Mouse (Mus musculus): ENCODE data around the gene Scp2.
A peak's percentile ranks its signal among the peaks of the same experiment; 100 is the strongest.

Gene Scp2

DNA sequence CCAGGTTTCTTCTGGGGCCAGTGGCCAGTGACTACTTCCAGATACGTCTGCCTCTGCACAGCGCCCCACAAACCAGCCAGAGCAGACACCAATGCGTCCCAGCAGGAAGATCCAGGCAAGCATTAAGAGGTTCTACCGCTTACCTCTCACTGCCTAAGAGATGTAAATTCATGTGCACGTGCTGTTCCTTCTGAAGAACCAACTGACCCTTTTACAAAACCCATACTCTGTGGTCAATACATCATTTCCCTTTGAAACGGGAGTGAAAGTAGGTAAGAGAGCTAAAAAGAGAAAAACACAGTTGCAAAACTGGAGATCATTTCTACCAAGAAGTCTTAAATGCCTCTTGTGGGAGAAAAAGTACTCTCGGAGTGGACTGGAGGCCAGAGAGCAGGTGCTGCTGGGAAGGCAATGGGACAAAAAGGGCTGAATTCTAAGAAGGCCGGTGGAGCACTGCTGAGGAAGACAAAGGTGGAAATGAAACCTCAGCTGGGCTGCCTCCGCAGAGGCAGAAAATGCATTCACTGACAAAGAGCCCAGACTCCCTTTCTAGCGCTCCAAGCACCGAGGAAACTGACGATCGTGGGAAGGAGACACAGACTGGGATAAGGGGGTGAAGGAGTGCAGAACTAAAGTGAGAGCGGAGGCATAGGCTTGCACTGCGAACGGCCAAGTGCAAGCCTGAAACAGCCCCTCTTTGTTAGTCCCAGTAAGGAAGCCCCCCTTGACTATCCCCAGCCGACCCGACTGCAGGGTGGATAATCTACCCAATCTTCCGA is 85.0 kb downstream of the Scp2 start:
- DNase-seq (ENCODE audit: low read depth): no peak

DNA sequence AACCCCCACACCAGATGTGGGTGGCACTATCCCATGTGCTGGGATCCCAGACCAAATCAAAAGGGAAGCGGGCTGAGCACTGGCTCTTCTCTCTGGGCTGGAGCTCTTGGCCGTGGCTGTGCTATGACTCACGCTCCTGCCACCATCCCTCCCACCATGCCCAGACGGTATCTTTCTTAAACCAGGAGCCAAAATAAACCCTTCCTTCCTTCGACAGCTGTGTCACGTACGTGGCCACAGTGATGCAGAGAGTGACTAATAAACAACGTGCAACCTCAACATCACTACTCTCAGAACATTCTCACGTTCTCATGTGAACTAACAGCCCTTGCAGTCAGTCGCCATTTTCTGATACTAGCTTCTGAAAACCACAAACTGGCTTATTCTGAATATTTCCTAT is 86.6 kb downstream of the Scp2 start:
- peak; percentile 13 for DNase-seq (ENCODE audit: low read depth)

DNA sequence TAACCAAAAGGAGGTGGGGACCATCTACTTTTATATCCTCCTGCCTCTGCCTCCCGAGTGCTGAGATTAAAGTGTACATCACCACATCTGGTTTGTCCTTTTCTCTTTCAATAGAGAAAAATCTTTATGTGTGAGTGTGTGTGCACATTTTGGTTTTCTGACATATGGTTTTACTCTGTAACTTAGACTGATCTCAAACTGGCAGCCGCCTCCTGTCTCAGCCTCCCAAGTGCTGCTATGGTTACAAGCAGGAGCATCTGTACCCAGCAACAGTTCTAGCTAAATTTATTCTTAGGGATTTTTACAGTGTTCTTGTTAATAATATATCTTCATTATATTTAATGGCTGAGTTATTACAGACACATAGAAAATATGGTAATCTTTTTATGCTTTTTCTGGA is 87.6 kb downstream of the Scp2 start:
- no peak for DNase-seq (ENCODE audit: low read depth)

DNA sequence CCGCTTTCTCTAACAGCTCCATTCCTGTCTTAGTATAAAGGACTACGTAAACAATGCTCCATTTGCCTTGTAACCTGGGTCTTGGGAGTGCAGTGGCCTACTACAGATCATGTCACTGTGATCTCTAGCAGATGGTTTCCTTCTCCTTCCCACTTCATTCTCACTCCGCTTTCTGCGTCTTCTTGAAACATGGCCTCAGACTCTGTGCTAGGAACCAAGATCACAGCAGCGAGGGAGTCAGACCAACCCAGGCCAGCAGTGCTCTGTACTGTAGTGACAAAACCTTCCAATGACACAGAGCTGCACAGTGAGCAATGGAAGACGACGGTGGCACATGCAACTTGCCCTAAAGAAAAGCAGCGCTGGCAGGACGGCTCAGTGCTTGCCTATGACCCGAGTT is 88.9 kb downstream of the Scp2 start:
- no peak for DNase-seq (ENCODE audit: low read depth)

DNA sequence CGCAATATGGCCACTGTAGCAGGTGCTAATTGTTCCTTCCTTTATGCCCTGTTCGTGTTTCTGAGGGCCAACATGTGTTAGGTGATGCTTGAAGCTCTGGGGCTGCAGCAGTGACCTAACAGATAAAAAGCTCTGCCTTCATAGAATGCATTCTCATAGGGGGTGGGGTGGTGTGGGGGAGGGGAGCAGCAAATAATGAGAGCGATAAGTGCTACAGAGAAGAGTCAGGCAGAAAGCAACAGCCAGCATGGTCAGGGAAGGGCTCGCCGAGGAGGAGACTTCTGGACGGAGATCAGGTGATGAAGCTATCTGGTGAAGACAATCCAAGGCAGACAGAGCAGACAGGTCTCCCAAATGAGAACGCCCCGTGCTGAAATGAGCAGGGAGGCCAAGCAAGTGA is 92.1 kb downstream of the Scp2 start:
- no peak for DNase-seq (ENCODE audit: low read depth)

DNA sequence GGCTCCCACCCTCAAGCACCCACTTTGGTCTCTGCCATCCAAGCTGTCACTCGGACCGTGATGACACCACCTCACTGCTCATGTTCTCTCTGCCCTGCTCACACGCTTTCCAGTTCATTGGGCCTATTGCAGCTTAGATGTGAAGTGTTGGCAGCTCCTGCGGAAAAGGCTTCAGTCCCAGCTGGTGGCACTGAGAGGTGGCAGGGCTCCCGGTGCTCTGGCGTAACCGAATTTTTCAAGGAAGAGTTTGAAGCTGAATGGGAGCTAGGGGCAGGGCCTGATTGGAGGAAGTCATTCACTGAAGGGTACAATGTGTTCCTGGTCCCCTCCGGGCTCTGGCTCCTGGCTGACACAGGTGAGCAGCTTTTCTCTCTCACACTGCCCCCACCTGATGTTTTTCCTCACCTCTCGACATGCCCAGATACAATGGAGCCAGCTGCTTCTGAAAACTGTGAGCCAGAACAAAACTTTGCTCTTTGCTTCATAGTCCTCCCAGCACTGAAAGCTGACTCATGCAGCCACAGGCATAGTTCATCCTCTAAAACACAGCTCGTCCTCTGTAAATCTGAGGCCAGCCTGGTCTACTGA is 93.0 kb downstream of the Scp2 start:
- no peak for DNase-seq (ENCODE audit: low read depth)

DNA sequence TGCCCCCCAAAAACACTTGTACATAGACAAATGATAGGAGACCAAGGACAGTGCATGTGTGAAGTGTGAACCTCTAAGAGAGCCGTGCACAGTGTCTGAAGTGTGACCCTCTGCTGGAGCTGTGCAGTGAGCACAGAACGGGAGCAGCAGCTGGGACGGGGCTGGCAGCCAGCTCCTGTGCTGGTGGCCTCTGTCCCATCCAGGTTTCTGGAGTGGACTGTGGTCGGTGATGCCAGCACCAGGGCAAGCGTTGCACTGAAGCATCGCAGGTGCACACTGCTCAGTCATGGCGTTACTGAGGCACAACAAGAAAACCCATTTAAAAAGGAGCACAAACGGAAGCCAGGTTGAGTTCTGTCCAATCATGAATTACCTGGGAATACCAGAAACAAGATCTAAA is 98.7 kb downstream of the Scp2 start:
- no peak for DNase-seq (ENCODE audit: low read depth)

DNA sequence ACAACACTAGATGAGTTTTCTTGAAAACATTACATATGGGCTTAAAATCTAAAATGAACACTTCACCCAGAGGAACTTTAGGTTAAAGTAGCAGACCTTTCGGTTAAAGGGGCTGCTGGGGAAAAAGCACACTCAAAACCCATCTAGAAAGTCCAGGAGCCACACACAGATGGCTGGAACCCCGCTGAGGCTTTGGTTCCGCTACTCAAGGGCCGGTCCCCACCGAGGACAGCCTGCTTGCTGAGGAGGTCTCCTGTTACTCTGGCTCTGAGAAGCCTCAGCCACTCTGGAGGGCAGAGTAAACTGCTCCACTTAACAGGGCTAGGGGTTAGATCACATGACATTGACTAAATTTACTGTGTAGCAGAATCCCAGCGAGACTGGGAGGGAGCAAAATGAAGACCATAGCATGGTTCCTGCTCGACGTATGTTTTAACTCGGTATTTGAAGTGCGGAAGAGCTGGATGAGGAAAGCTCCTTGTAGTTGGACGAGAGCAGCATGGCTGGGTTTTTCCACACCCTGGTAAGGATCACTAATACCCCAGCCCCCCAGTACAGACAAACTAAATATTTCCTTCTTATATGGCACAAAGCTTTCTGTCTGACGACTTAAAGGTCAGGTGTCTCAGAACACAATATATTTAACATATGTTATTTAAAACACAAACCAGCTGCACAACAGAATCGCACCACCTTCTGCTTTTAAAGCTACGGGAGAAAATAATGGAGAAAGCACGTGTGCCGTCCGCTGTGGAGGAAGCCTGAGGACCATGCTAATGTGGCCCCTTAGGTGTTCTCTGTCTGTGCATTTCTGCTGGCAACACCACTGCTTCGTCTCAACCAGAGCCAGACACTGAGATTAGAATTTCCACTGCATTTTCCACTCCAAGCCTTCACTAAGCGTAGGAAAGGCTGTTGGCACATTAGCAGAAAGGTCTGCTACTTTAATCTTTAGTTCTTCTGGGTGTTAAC is 99.4 kb downstream of the Scp2 start:
- DNase-seq (ENCODE audit: low read depth): no peak

DNA sequence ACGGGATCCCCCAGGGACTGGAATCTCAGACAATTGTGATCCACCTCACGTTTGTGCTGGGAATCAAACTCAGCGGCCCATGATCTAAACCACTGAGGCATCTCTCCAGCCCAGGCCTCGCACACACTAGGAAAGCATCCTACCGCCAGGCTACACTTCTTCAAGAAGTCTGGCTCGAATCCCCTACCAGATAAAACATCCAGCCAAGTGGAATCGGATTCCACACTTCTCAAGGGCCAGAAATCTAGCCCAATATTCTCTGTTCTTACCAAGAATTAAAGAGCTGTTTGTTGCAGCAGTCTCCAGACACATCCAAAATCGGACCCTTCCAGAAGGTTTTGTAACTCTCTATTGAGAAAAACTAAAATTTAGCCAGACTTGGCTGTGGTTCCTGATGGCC is 107.8 kb downstream of the Scp2 start:
- DNase-seq (ENCODE audit: low read depth): no peak

DNA sequence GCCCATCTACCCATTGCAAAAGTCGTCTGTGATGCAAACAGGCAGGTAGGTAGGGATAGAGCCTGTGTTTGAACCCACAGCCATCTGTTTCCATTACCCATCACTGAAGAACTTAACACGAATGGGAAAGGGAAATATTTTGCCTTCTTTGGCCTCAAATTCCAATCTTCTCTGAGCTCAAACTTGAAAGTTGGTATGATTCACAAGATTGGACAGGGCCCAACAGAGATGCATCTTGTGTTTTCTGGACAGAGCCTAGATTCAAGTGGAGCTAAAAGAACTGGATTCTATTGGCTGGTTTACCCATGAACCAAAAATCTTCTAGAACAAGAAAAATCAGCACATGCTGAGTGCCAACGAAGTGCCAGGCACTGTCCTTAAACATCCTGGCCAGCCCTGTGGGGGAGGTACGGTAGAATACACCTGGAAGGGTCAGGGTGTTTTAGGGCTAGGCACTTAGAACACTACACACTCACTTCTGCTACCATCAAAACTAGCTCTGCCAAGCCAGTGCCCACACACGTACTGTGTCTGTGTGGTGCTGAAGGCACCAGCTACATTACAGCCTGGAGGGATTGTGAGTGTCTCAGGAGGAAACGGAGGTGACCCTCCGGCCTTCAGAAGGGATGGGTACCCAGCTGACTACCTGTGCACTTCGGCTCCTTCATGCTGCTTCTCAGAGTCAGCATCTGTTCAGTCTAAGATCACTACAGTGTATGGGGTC is 111.6 kb downstream of the Scp2 start:
- DNase-seq (ENCODE audit: low read depth): no peak

DNA sequence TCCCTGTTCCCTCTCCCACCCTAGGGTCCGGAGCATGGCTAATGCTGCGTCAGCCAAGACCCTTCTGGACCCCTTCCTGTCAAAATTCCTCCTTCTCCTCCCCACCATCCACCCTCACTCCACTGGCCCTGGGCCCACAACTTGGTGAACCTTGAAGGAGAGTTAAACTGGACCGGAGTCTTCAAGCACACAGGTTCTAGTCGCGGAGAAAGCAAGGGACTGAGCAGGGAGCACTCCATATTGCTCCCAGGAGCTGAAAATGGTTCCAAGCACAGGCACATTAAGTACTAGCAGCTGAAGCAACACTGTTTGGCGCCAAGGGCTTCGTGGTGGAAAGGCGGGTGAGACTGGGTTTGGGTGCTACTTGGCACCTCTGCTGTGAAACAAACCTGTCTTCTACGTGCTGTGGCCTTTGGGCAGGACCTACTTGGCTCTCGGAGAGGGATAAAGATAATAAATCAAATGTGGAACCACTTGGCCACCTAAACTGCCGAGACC is 112.4 kb downstream of the Scp2 start:
- DNase-seq (ENCODE audit: low read depth): no peak

DNA sequence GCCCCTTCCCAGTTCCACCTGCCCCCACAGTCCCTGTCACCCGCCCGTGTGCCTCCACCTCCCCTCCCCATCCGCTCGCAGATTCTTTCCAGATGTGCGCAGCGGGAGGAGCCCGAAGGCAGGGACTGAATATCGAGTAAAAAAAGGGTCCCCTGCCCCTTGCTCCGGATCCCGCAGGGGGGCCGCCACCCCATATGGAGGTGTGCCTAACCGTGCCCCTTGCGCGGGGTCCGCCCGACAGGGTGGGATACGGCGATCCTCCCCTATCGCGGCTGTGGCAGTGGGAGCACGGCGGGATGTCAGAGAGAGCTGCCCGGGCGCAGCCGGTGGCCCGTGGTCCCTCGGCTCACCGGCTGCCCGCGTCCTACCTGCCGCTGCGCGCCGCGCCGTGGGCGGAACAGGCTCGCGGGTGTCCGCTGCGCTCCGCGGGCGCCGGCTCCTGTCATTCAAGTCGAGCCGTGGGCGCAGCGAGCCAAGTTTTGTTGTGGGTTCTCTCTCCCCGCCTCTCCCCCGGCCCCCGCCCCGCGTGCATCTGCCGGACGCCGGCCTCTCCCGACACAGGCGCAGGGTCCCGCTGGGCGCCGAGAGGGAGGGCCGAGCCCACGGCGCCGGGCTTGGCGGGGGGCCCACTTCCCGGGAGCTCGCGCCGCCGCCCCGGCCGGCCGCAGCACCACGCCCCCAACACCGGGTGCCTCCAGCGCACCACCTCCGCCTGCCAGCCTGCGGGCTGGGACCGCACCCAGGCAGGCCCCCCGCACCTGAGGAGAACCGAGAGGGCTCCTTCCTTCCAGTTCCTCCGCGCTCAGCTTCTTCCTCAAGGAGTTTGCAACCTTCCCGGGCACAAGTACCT is 113.1 kb downstream of the Scp2 start:
- no peak for DNase-seq (ENCODE audit: low read depth)

DNA sequence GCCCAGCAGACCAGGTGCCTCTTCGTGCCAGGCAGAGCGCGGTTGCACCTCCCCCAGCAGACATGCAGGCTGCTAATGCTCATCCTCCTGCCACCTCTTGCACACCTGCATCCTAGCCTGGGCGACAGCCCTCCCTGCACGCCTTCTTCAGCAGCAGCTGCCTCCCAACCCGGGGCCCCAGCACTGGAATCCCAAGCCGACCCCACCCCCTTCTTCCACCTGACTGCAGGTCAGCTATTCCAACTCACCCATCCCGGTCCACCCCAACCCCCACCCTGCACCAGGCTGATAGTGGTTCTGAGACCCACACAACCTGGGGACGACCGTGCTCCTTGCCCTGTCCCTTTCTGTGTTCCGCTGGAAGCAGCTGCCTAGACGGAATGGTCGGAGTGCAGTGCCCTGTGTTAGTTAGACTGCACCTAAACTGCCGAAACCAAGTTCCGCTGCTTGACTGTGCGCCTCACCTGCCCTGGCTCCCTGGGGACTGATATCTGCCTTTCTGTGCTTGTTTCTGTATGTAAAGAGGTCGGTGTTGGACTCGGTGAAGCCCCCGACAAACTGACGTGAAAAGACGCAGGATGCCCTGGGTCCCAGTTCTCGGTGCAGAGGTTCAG is 113.8 kb downstream of the Scp2 start:
- no peak for DNase-seq (ENCODE audit: low read depth)

DNA sequence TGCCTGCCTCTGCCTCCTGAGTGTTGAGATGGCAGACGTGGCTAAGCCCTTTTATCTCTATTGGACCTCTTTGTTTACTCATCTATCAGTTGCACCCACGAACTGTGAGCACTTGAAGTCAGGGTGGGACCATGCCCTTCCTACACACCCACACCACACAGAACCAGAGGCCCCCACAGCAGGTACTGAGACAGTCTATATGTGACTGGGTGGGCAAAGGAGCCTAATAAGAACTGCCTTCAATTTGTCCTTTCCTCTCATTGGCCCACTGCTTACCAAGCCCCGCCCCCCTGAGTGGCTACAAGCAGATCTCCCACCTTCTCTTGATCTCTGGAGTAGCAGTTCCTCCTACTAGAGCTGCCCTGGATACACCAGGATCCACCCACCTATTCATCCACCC is 118.6 kb downstream of the Scp2 start:
- DNase-seq (ENCODE audit: low read depth): no peak

DNA sequence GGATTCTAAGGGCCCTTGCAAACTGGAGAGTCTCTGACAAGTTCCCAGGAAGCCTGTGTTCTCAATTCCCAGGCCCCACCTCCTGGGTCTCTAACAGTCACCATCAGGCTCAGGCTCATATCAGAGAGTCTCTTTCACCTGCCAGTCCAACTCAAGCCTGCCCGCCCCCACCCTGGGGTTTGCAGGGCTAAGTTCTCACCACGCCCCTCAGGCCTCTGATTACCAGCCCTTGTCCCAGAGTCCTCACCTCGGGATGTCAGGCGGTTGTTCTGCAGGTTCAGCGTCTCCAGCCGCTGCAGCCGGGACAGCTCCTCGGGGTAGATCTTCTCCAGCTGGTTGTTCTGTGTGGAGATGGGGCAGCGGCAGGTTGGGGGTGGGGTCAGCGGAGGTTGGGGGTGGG is 119.5 kb downstream of the Scp2 start:
- DNase-seq (ENCODE audit: low read depth): no peak

DNA sequence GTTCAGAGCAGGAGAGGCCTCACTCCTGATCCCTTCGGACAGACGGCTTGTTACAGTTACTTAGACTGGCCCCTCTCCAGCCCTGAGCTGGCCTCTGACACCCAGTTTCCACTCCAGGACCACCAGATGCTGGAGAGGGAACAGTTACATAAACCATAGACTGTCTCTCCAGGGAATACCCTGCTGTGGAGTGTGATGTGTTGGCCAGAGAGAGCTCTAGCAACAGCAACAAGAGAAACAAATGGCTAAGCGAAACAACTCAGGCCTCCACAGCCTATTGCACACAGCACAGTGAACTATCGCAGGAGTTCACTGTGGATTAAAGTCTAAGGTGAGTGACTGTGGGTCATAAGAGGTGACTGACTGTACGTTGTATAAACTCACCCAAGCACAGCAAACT is 120.2 kb downstream of the Scp2 start:
- DNase-seq (ENCODE audit: low read depth): no peak

DNA sequence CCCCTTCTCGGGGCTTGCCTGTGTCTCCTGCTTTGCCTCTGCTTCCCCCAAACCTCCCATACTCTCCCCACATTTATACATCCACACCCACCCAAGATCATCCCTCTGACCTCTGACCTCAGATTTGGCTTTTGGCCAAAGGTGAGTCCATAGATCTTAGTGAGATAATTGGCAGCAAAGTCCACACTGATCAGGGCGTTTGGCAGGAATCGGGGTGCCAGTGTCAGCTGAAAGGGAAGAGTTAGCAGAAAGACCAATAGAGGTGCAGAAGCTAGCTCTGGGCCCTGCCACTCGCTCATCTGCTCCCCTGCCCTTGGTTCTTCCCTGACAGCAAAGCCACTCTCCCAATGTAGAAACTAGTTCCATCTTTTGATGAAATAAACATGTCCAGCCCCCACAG is 121.6 kb downstream of the Scp2 start:
- no peak for DNase-seq (ENCODE audit: low read depth)

DNA sequence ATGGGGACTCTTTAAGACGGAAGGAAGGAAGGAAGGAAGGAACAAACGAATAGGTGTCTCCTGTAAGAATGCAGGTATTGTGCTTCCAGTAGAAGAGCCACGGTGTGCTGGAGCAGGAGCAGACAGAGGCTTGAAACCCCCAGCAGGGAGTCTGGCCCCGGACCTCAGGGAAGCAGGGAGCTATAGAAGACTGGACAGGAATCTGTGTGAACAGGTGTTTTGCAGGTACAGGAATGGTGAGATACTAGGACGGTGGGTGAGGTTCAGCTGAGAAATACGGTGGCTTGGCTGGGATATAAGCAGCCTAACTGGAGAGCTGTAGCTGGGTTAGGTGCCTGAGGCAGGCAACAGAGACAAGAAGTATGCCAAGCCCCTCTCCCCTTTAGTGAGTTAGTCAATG is 124.6 kb downstream of the Scp2 start:
- DNase-seq (ENCODE audit: low read depth): no peak

DNA sequence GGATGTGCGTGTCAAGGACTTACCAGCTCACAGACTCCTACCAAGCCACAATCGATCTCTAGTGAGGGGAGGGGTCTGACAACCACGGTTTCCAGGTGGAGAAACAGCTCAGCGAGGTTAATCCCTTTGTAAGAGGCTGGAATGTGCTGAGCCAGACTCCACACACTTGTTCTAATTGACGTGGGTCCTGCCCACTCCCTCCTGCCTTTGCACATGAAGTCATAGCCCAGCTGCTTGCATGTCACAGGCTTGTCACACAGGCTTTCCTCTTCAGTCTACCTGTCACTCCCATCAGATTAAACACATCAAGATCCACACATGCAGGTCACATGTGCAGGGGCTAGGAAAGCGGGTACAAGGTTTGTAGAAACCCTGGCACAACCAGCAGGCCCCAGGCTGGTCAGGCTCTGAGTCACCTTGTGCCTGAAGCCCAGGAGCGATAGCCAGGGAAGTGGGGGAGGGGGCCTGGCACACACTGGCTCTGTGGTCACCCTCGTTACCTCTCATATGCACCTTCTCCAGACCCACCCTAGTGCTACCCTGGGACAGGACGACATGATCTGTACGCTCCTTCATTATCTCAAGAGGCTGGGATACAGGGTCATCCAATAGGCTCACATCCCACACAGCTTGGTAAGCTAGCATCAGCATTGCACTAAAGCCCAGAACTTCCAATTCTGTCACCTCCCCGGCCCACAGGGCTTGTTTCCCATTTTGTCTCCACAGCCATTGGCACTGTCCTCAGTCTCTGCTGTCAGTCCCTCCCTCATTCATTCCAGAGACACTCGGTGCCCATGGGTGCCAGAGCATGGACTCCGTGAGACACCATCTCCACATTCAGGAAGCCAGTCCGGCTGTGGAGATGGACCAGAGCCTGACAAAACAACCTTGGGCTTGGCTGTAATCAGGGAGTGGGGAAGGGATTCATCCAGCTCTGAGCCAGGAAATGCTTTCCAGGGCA is 125.6 kb downstream of the Scp2 start:
- no peak for DNase-seq (ENCODE audit: low read depth)

Measured in c-Kit-positive CD71-negative TER-119-negative erythroid progenitor cells, embryonic 14.5 days (primary cell).